Mouse (Mus musculus) small intestine, adult 2 months (tissue): Measurements from ENCODE around the gene Dync2li1.

Experiments
- CTCF ChIP-seq: fragments of 200-500 bp; IDR thresholded peaks from 2 replicates; pipeline ENCODE4 v1.5.1; 2012; ENCODE audit warnings: low read depth, mild to moderate bottlenecking, control low read depth, inconsistent platforms, low read length, moderate library complexity, mixed read lengths; ENCODE audit not compliant: insufficient replicate concordance, insufficient read length; ENCODE audit errors: extremely low read depth
- POLR2A ChIP-seq: fragments of 200-500 bp; IDR thresholded peaks from 2 replicates; pipeline ENCODE4 v1.6.1; 2012; ENCODE audit warnings: low read depth, mild to moderate bottlenecking, control low read depth, inconsistent platforms, low read length, moderate library complexity

- TF ChIP-seq CTCF (no peak), POLR2A (no peak)
Observed at GRCm38 (mm10) chr17:84687994-84688393, 61.7 kb downstream of the Dync2li1 start.
